Mouse (Mus musculus): ENCODE results near the gene St3gal6.
A peak's percentile ranks its signal among the peaks of the same experiment; 100 is the strongest.

St3gal6 gene

DNA sequence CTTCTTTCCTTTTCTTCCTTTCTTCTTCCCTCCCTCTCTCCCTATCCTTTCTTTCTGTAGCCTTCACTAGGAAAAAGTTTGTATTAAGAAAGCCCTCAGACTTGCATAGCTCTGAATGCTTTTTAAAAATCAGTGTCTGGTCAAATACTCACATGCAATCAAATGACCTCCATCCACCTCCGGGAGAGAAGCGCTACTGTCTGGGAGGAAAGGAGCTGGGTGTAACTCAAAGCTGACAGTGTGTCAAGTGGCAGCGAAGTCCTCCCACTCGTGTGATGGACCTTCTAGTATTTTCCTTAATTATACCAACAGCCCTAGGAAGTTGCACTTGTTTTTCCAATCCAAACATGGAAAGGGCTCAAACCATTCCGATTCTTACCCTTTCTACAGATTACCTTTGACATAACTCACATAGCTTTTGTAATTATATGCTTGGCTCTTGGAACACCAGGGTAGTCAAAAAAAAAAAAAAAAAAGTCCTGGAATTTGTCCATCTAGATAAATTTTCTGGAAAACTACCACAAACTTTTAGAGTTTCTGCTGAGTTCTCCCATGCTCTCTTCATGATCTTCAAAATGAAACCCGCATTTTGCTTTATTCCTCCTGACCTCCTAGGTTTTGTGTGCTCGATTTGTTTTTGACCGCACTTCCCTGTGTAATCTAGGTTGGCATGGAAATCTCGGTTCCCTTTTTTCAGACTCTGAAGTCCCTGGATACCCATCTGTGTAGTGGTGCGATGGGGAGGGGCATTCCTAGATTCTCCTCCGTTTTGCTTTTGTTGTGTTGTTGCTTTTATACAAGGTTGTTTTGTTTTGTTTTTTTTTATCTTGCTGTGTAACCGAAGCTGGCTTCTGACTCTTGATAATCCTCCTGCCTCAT lies at the start of gene St3gal6:
Gene St3gal6, minus strand, starts transcription at position 272 of the 879 bp plus-strand sequence.
- no peak for DNase-seq (ENCODE audit: low read depth)

DNA sequence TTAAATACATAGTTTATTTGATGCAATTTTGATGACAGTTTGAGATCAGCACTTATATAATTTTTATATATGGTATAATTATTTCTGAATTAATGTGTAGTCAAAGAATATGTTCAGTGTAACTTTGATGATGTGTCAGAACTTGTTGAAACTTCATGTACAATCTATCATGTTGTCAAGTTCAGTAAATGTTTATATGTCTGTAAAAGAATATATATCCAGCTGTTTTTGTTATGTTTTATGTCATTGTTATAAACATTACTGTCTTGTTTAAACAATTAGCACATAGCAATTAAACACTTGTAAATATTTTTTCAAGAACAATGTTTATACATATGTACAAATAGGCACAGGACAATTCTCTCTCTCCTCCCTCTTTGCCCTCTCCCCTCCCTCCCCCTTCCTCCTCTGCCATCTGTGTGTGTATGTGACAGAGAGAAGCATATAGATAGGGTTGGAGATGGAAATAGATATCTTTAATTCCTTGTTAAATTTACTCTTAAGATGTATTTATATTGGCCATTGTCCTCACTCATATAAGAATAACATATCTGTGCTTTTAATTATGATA lies 46.7 kb upstream of the St3gal6 start:
- no peak for DNase-seq (ENCODE audit: low read depth)

DNA sequence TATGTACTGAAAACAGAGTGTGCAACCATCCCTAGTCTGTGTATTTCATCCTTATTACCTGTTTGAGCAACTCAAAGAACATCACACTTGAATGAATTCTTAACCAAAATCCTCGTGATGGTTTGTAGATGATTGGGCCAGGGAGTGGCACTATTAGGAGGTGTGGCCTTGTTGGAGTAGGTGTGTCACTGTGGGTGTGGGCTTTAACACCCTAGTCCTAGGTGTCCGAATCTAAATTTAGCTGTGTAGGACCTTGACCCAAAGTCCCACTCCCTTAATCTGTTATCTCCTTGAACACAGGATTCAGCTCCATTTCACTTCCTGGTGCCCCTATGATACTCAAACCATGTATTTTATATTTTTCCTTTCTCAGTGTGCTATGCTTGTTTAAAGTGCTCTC lies 37.2 kb upstream of the St3gal6 start:
- no peak for DNase-seq (ENCODE audit: low read depth)

DNA sequence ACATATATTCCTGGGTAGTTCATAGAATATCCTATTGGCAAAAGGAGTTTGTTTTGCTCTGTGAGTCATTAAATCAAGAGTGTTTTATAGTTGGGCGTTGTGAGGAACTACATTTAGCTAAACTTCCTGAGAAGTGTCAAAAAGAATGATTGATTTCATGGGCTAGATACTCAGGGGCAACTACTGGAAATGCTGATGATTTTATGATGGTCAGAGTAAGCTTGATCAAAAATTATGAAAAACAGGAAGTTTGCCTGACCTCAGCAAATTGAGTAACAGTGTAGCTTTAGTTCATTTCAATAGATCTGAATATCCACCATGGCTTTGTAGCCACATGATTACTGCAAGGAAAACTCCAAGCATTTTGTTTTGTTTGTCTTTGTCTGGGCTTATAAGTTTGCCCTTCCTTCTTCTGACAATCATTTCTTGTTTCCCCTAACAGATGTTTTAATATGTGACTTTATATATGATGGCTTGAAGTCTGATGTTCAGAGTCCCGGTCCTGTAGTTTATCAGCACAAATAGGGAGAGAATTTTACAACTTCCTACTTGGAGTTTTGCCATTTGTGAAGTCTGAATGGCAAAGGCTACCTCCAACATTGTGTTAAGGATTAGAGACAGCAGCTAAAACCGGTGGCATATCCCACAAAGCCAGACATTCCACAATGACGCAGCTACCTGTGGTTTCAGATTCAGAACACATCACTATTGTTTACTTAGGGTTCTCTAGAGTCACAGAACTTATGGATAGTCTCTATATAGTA lies 32.2 kb upstream of the St3gal6 start:
- DNase-seq (ENCODE audit: low read depth), result no peak

DNA sequence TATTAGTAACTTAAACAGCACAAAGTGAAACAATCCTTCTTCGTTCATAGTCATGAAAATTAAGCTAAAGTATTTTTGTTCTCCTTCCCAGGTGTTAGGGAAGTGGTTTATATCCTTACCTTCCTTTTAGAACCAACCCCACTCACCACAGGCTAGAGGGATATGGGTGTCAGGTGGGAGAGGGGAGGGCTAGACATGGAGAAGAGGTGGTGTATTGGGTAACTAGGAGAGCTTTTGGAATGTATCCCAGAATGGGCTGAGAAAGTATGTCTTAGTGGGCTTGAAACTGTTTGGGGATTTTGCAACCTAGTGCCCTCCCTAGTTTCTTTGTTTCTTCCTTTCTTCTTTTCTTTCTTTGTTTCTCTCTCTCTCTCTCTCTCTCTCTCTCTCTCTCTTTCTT lies 30.6 kb upstream of the St3gal6 start:
- peak; percentile 43 for DNase-seq (ENCODE audit: low read depth)

DNA sequence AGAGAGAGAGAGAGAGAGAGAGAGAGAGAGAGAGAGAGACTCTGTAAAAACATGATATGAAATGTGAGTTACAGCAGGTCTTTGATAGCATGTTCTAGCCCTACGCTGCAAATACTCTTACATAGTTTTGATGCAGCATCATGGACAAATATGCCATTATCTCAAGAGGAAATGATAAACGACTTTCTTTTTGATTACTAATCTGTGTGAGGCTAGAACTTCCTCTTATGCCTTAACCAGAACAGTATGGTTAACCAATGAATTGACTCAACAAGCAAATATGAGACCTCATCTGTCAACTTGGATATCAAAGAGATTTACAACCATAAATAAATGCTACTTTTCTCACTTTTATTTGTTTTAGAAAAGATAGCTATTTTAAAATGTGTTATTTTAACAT lies 24.0 kb upstream of the St3gal6 start:
- DNase-seq (ENCODE audit: low read depth), result no peak

DNA sequence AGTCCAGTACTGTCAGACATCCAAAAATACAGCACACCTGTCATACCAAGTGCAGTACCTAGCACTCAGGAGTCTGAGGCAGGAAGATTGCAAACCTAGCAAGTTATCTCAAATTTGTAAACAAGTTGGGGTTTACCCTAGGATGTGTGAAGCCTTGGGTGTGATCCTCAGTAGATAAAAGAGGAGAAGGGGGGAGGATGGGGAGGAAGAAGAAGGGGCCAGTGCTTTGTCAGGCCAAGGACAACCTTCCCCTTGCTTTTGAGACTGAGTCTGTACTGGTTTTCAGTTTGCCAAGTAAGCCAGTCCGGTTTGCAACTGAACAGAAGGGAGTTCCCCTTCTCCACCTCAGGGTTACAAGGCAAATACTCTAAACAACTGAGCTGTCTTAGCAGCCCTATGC lies 22.1 kb upstream of the St3gal6 start:
- no peak for DNase-seq (ENCODE audit: low read depth)

DNA sequence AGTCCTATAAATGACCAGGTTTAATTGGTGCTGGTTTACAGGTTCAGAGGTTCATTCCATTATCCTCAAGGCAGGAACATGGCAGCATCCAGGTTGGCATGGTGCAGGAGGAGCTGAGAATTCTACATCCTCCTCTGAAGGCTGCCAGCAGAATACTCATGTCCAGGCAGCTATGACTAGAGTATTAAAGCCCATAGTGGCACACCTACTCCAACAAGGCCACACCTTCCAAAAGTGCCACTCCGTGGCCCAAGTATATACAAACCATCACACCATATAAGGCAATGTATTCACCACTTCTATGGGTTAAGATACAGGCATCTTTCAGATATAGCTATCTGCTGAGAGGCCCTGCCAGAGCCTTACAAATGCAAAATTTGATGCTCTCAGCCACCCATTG lies 15.4 kb upstream of the St3gal6 start:
- DNase-seq (ENCODE audit: low read depth), result no peak

DNA sequence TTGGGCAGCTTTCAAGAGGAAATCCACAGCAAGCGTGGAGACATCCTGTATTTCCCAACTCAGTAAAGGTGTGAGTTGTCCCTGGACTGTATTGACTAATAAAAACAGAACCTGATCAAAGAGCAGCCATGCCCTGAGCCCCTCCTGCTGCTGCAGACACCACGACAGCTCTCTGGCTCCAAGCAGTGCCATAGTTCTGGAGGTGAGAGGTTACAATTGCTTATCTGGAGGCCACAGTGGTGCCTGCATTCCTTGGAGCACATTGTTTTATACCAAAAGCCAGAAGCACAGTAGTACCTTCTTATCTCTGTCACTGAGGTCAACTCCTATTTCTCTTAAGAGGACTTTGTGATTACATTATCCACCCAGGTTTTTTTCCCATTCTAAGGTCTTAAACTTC lies 15.0 kb upstream of the St3gal6 start:
- DNase-seq (ENCODE audit: low read depth), result no peak

DNA sequence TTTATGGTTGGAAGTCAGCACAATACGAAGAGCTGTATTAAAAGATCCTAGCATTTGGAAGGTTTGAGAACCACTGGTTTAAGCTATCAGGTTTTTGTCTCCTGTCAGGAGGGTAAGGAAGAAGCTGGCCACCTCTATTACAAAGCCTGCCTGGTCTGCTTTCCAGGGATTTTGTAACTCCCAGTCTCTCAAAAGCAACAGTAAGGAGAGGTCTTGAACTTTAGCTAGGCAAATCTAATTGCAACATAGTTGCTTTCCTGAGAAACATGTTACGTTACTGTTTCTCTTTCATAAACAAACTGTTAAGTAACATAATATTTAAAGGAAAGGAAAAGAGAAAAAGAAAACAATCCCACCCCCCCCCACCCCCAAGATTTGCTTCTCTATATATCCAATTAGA lies 12.0 kb upstream of the St3gal6 start:
- DNase-seq (ENCODE audit: low read depth), result no peak

DNA sequence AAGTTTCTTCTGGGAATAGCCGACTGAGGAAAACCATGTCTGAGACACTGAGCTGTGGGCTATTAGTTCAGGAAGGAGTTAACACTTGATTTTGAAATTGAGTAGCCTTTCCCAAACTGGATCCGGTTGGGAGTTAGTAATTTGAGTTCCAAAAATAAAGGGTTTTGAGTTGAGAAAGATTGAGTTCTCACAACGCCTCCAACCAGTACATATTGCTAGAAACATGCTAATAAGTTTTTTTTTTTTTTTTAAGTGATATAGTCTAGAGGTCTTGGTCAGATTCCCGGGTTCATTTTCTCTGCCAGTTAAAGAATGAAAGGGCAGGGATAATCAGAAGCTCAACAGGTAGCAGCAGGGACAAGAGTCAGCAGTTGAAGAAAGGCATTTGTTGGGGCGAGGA lies 11.2 kb upstream of the St3gal6 start:
- no peak for DNase-seq (ENCODE audit: low read depth)

DNA sequence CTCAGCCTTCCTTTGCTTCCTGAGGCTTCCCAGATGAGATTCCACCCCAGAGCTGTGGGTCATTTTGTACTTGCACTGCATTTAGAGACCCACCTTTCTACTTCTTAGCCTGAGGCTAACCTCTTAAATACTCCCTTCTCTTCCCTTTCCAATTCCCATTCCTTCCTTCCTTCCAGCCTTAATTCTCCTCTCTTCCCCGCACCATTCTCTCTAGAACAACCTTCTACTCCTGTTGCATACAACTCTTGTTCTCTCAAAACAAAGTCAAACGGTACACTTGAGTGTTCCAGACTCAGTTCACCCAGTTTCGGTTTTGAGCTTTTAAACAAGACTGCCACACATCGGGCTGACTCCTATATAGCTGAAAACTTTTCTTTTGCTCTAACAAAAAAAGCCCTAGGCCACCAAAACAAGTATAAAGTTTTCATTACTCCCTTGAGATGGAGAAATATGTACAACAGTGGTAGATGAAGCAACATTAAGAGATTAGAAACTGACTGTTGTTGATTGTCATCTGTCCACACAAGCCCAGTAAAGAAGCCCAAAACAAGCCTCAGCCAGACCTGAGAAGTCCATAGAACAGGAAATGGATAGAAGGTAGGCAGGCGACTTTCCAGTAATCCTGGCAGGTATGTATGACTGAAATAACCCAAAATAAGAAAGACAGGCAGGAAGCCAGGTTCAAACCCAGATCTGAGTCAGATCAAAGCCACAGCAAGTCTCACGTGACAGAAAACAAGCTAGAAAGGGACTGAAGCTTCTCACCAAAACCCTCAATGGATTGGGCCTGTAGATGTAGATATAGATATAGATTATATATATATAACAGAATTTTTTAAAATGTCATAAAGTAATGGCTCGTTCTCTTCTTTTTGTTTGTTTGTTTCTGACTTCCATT lies 10.5 kb upstream of the St3gal6 start:
- no peak for DNase-seq (ENCODE audit: low read depth)

DNA sequence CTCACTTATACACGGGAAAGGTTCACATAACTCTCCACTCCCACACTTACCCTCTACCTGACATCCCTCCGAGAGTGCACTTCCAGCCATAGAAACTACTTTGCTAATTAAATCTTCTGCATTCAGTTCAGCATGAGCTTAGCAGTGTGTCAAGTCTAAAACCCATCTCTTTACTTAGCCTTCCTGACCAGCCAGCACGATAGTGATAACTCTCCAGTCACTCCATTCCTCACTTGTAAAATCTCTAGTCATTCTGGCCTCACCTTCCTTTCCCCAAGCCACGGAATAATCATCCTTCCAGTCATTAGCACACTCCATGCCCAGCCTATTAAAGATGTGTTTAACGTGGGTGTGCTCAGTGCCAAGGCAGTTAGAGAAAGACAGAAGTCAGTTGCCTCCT lies 9.7 kb upstream of the St3gal6 start:
- no peak for DNase-seq (ENCODE audit: low read depth)

DNA sequence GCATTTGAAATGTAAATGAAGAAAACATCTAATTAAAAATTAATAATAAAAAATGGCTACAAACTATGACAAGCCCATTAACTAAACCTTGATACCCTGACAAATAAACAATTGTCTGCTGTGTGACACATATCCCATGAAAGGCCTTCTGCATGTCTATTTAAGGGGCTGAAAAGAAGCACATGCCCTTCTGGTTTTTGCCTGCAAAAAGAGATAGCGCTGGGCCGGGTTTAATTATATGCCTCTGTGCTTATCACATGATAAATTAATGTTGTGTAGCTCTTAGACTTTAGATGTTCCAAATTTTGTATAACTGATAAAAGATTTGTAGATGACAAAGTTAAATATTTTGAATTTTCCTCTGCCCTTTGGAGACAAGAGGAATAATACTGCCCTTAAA lies 9.2 kb upstream of the St3gal6 start:
- no peak for DNase-seq (ENCODE audit: low read depth)

DNA sequence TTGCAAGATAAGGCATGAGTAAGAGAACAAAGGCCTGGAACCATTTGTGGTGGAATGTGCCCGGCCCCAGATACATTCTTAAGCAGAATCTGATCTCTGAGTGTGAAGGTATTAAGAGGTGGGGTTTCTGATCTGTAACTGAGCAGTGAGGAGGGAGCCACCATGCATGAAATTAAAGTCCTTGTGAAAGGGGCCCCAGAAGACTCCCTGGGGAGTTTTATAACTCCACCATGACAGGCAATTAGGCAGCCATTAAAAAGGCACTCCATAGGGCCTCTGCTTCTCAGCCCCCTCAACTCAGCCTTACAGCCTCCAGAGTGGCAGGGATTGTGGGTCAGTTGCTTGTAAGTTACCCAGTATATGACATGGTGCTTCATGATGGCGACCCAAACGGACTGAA lies 8.5 kb upstream of the St3gal6 start:
- no peak for DNase-seq (ENCODE audit: low read depth)

DNA sequence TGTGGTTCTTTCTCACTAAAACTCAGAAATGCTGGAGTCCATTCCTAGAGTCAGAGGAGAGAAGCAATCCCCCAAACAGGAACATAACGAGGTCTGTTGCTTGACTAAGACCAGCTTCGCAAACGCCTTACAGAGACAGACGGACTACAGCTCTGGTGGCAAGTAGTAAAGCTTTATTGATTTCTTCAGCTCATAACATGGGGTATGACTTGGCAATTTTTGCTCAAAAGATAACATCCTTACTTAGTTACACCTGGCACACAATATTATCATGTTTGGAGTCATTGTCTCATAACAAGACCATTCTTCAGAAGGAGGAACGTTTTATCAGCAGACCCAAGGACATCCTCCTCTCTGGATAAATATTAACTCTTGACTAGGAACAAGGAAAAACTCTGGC lies 3.8 kb upstream of the St3gal6 start:
- DNase-seq (ENCODE audit: low read depth), result no peak

DNA sequence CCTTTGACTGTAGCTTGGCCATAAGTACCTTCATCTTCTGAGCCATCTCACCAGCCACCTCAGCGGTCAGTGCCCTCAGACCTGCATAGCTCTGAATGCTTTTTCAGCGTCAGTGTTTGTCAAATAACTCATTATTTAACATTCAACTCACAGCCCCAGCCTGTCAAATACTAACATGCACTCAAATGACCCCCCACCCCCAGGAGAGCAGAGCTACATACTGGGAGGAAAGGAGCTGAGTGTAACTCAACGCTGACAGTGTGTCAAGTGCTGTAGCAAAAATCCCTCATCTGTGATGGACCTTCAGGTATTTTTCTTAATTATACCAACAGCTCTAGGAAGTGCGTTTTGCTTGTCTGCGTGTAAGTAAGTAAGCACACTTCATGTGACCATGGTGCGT lies 2.7 kb upstream of the St3gal6 start:
- no peak for DNase-seq (ENCODE audit: low read depth)

DNA sequence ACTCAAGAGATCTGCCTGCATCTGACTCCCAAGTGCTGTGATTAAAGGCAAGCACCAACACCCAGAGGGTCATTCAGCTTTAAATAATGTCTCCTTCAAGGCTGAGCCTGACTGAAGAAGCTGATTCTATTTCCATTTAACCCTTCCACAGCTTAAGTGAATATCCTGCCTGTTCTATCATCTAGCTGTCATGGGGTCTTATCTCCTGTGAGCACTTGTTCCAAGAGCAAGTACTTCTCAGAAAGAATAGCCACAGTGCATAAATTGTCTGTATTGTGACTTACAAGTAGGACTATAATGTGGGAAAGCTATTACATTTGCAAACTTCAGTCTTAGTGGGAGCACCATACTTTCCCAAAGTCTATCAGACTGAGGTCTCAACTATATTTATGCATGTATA lies 1.8 kb upstream of the St3gal6 start:
- no peak for DNase-seq (ENCODE audit: low read depth)

DNA sequence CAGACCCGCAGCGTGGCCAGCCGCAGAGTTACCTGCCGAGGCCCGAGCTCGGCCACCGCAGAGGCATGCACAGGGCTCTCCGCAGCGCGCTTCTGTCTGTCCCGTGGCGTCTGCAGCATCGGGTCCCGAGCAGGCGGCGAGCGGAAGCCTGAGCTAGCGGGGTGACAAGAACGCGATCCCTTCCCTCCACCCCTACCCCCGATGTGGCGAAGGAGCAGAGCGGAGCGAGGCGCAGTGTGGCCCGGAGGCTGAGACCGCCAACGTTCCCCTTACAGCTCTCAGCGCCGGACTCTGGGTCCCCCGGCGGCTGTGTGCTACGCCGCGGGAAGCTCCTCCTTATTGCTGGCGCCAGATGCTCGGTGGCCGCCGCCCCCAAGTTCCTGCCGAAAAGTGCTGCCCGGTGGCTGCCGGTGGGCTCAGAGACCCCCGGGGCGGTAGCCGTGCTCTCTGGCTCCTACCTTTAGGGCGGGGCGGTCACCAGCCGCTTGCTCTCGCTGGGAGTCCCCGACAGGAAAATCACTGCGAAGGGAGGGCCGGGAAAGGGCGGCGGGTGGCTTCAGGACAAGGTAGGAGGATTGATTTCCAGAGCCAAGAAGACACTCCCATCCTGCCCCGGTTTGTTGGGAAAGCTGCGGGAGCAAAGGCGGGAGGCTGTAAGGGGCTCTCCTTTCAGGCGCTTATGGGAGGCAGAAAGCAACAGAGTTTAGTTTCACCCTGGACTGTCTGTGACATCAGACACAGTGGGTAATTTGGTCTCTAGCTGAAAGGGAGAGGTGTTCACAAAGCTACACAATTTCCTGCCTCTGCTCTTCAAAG lies 791 bp downstream of the St3gal6 start:
- DNase-seq (ENCODE audit: low read depth), result peak; percentile 28

DNA sequence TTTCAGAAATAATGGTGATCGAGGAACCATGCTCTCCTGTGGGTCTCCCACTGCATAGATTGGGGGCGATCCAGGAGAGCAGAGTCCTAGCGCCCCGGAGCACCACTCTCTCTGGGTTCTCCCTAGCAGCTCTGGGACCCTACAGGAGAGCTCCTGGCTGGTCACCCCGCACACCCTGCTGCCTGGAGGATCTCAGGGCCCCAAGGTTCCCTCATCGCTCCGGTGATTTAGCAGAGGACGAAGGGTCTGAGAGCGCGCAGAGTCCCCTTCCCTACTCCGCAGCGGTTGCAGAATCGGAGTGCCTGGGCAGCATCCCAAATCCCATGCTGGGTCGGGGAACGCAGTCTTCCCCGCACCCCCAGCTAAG lies 1.4 kb downstream of the St3gal6 start:
- DNase-seq (ENCODE audit: low read depth), result no peak

DNA sequence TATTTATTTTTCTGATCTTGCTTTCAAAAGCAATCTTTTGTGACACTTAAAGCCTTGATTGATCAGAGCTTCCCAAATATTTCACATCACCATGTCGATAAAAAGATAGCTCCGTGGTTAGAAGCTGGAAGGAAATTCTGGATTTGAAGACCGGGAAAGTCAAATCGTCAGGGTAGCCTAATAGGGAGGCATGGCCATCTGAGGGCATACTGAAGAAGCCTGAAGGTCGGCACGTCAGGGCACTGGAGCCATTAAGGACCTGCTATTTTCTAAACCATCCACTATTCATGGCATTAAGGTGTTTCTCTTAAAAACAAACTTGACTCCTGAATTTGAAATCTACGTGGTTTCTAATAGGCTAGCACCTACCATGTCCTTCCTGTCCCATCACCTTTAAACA lies 2.1 kb downstream of the St3gal6 start:
- DNase-seq (ENCODE audit: low read depth), result no peak
